Mouse (Mus musculus) cerebellum, adult 8-10 months (tissue): ENCODE measurements around the gene Ccdc152.

ENCODE experiments used
- DNase-seq: peaks from one replicate; pipeline ENCODE4 v3.0.0; 2022

Ccdc152 gene

DNA sequence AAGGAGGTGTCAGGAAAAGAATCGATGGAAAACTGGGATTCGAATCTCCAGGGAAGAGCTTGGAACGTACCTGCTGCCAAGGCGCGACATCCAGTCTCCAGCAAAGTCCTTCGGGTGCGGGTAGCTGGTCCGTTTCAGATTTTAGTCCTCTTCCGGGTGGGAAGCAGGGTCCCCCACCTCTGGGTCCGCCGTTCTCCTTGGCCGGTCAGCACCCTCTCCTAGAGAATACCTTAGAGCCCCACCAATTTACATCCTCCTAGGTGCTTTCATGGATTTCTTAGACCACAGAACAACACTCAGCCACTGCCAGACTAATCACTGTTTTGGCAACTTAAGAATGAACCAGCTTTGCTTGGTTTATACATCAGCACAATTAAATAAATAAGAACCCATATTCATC is at the start of gene Ccdc152:
Gene Ccdc152, minus strand, starts transcription at position 101 of the 400 bp plus-strand sequence.
- no peak for DNase-seq

DNA sequence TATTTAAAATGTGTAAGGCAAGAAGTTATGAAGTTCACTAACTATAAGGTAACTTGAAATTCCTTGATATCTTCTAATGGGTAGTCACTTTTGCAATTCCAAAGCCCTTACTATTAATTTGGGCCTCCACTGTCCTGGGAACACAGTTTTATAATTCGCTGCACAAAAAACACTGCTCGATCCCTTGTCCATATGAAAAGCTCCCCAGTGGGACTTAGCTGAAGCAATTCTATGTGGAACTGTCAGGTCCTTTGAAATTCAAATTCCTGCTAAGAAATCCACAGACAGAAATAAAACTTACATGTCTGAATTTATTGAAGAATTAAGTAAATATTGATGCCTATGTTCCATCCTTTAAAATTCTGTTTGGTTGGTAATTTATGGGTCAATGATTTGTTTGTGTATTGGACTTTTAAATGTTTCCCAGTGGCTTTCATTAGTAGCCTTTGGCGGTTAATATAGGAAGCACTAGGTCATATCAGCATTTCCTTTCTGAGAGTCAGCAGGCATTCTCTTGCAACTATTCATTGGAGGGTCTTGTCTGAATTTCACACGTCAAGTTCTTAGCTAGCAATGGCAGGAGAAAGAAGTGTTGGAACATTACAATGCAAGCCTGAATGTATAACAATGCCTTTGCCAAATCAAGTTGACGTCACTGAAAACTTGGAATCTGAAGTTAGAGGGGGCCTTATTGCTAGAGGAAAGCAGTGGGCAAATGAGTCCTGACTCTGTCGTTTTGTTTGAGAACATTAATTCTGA is 46.2 kb upstream of the Ccdc152 start:
- no peak for DNase-seq

DNA sequence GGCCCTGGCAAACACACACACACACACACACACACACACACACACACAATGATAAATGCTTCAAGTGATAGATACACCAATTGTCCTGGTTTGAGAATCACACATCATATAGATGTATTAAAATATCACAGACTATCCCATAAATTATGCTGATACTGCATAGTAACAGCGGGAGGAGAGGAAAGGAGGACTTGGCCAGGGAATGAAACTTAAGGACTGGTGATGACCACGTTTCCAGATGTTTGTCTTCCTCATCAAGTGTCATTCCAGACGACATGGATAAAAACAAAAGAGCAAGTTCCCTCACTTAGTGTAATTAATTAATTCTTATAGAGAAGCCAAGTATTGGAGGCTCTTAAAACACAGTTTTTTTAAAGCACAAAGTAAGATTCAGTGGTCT is 43.4 kb upstream of the Ccdc152 start:
- no peak for DNase-seq

DNA sequence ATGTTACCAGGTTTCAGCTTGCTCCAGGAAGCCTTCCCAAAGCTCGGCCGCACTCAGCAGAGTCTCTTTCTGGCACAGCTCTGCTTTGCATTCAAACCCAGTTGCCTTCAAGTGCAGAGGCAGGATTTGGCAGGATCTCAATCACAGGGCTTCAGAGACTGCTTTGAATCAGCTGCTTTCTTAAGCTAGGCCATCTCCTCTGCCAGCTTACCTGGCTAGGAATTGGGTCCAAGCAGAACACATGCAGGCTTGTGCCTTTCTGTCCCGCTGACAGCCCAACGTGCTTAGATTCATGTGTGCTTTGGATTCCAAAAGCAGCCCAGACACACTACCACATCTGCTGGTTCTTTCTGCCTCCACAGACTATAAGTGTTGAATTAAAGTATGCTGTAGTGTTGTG is 41.2 kb upstream of the Ccdc152 start:
- no peak for DNase-seq

DNA sequence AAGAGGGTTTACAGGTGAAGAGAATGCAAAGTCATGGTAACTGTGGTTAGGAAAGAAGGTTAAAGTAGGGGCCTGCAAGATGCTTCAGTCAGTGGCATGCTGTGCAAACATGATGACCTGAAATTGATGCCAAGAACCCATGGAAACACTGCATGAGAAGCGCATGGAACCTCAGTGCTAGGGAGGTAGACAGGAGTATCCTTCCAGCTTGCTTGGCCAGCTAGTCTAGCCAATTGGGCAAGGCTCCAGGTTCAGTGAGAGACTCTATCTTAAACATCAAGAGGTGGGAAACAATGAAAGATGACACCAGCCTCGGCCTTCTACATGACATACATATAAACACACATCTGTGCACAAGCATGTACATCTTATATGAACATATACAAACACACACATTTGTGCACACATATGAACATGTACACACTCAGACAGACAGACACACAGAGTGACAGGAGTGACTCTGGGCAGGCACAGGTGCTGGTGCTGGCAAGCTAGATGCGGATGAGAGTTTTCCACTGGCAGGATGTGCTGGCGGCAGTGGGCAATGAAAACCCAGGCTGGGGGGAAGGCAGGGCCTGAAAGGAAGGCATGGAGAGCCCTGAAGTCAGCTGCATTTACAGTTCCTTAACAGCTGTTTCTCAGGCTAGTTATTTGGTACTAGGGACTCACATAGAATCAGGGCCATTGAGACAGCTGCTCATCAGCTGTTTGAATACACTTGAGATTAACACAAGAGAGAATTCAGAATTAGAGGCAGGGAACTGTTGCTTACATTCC is 38.7 kb upstream of the Ccdc152 start:
- DNase-seq, result no peak

DNA sequence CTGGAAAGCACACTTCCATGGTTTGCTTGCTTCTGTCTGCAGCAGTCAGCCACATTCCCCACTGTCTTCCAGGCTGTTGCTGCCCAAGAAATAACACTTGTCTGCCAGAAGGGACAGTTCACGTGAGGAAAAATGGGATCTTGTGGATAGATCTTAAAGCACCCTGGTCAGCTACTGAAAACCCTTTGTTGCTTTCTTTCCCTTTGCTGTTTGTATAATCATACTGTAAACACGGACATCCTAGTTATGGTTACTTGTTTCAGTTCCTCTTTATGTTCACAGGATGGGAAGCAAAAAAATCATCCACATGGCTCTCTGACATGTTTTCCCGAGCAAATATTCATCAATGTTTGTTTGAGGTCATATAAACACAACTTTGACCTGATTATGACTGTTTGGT is 36.5 kb upstream of the Ccdc152 start:
- DNase-seq, result no peak

DNA sequence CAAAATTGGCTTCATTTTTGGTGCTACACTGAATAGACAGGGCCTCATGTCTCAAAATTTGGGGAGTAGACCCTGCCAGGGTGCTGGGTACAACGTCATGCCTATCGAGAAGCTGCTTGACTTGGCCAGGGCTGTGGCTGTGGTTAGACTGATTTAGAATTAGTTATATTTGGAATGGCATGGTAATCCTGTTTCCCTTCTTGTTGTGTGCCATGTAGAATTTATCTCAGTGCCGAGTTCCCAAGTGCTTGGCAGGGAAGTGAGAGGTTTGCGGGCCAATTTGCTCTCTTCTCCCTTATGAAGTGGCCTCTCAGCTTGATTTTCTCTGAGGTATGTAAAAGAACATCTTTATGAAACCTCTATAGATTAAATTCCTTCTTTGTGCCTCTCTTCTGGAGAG is 29.2 kb upstream of the Ccdc152 start:
- DNase-seq, result no peak

DNA sequence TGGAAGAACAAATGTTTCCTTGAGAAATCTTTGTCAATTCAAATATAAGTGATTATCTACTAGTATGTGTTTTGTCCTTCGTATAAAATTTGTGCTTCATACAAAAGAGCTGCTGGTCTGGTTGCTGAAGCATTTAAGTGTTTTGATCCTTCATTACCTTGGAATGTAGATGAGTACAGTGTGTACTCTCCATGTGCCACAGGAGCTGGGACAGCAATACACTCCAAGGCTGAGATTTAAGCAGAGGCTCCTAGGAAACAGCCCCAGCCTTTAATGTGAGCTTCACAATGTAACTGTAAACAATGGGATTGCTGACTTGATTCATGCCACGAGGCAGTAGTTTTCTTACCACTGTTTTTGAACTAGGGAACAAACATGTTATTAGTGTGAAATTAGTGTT is 28.5 kb upstream of the Ccdc152 start:
- no peak for DNase-seq

DNA sequence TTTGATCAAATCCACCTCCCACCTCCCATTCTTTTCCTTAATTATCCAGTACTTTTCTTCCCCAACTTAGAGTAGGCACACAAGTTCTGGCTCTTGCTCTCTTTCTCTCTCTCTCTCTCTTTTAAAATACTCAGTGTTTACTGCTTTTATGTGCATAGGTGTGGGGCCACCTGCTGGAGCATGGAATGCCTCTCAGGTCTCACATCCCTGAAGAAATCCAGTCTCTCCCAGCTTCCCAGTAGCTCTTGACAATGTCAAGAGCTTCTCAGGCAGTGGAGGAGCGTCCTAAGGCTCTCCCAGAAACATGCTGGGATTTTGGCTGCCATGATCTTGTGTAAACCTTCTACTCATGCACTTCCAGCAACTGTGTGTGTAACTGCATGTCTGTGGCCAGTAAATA is 27.0 kb upstream of the Ccdc152 start:
- no peak for DNase-seq

DNA sequence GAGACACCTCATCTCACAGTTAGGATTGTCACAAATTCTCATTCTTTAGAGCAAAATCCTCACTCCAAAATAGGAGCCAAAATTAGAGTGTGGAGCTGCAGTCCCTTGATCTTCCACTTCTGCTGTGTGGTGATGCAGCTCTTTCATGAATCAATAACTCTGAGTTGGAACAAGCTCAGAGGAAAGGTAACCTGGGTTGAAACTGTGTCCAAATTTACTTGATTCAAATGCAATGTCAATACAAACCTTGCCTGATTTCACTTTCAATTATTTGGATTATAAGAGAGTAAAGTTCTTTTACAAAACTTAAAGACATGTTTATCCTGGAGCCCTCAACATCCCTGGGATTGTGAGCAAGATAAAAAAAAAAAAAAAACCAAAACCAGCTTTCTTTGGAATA is 19.7 kb upstream of the Ccdc152 start:
- no peak for DNase-seq

DNA sequence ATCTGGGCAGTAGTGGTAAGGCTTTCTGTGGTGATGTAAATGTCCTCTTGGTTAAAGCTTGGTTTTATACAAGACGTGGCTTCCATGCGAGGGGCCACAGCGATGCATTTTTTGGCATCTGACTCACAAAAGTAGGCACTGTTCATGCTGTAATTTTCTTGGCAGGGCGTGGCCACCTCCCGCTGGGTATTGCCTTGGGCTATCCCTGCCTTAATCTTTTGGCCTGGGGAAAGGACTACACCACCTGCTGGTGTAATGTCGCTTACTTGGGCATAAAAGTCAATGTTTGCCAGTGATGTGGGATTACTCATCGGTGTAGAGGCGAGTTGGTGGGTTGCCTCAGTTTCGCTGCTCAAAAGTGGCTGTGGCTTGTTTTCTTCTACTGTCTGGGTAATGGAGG is 16.6 kb upstream of the Ccdc152 start:
- DNase-seq, result no peak

DNA sequence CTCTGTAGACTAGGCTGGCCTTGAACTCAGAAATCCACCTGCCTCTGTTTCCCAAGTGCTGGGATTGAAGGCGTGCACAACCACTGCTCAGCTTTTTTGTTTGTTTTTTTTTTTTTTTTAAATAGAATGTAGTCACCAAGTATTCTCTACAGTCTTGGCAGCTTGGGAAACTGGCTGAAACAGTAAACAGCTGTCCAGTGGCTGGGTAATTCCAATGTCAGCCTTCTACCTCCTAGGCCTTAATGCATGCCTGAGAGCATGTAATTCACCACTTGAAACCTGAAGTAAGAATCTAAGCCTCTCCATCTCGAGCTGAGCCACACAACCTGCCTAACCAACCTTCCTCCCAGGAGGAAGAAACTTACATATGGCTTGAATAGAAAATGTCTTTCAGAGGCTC is 13.3 kb upstream of the Ccdc152 start:
- DNase-seq, result no peak

DNA sequence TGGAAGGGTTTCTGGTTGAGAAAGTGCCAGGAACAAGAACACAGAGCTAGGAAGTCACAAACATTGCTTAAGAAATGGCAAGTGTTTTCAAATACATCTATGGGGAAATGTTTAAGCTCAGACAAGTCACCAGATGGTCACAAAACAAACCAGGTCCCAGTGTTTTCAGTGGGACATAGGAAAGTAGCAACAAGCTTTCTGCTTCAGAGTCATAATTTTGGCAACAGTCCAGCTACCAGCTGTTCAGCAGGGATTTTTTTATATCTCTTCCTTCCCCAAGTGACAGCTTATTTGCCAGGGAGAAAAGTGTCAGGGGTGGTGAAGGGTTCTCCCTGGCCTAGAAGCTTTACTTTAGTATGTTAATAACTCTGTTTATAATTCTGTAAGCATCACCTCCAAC is 9.6 kb upstream of the Ccdc152 start:
- DNase-seq, result no peak

DNA sequence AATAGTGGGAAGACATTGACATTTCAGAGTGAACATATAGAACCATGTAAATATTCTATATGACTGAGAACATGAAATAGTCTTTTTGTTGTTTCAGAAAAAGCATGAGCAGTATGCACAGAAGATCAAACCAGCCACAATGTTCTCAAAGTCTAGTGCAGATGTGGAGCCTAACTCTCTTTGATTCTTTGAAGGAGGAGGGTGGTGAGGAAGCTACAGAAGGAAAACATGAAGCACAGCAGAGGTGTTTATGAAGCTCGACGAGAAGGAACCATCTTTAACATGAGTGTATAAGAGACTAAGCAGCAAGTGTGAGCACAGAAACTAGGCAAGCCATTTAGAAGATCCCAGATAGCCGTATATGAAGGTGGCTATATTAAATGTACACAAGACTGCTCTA is 6.5 kb upstream of the Ccdc152 start:
- no peak for DNase-seq

DNA sequence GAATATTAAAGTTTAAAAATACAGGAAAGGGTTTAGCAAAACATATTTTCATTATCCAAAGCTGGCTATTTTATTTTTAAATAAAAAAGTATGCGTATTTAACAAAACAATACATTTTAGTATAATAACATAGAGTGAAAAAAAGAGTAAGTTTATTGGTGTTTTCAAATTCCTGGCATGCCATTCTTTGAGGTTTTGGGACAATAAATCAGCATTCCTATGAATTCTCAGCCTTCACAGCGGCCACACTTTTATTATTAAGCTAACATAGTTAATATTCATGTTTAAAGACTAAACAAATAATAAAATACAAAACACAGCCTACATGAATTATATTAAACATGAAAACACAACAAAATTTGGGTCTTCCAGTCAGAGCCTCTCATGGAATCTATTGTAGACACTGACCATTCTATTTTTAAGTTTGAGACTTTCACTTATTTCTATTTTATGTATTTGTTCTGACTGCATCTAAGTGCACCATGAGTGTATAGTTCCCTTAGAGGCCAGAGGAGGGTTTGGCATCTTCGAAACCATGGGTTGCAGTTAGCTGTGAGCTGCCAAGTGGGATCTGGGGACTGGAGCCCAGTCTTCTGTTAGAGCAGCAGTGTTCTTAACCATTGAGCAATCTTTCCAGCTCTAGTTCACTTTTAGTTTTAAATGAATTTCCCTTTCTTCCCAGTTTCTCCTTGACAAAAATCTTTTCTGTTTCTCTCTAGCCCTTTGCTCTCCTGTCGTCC is 2.8 kb downstream of the Ccdc152 start:
- DNase-seq, result no peak

DNA sequence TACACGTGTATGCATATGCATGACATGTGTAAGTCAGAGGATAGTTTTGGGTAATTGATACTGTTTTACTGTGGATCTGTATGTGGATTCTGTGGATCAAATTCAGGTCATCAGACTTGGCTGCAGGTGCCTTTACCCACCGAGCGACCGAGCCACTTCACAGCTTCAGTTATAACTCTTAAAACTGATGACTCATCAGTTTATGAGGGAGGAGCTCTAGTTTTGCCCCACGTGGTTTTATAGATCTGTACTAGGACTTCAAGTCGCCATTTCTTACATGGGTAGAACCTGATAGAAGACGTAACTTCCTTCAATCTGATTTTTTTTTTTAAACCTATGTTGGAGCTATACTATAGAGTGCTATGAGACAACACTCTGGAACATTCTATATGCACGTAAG is 5.7 kb downstream of the Ccdc152 start:
- DNase-seq, result no peak

DNA sequence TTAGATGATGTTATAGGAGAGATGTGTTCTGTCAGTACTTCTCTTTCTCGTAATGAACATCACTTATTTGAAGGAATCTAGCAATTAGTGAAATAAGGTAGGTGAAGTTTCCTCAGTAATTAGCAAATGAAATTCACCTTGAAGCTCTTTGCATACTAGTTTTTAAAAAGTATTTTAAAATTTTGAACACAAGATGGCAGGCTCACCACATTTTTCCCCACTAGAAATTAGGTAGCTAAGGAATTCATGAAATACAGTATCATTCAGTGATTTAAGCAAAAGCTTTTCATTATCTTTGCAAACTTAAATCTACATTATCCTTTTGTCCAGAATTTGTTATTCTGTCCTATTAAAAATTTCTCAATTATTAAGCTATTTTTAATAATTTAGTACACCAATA is 7.3 kb downstream of the Ccdc152 start:
- DNase-seq, result no peak

DNA sequence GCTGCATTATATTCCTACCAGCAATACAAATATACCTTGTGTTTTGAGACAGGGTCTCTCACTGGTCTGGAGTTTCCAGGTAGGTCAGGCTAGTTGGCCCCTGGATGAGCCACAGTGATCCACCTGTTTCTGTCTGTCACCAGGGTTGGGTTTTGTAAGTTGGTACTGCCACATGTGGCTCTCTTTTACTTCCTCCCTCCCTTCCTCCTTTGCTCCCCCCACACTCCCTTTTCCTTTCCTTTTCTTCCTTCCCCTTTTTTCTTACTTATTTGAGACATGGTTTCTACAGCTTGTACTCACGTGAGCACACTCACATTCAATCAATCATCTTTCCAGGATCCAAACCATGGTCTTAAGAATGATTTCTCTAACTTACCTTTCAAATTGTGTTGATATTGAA is 9.8 kb downstream of the Ccdc152 start:
- no peak for DNase-seq

DNA sequence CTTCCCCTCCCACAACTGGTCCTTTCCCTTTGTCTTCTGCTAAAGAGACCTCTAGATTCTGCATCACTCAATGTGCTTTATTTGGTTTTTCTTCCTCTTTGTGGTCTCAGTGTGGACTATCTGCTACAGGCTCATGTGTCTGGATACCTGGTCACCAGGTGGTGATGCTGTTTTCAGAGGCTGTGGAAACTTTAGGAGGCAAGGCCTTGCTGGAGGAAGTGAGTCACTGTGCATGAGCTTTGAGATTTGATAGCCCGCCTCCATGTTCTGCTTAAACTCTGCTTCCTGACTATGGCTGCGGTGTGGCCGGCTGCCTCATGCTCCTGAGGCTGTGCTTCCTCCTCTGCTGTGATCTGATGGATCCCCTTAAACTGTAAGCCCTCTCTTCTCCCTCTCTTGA is 12.9 kb downstream of the Ccdc152 start:
- DNase-seq, result no peak

DNA sequence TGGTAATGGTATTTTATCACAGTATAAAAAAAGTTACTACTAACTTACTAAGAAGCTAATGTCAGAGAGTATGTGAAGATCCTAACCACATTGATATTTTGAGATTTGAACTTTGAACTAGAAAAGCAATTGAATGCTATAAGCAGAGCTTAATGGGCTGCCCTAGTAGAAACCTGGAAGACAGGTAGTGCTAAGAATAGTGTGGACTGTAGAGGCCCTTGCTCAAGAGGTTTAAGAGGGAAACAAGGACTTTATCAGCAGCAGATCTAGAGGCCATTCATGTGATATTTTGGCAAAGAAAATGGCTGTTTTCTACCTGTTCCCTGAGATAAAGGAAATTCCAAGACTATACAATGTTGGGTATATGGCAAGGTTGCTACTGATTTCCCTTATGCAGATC is 17.3 kb downstream of the Ccdc152 start:
- no peak for DNase-seq

DNA sequence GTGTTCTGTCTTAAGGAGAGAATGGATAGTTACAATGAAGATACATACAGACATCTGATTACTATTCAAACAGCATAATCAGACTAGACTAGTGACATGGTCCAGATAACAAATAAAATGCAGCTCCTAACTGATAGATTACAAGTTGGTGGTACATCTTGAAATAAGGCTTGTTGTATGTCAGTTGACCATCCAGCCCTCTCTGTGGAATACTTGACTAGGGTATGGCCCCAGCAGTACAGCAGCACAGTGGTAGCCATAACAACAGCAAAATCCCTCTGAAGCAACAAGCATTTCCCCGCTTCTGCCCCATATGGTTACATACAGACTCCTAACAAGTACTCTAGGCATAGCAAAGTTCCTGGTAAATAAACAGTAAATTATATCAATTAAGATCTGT is 21.6 kb downstream of the Ccdc152 start:
- no peak for DNase-seq

DNA sequence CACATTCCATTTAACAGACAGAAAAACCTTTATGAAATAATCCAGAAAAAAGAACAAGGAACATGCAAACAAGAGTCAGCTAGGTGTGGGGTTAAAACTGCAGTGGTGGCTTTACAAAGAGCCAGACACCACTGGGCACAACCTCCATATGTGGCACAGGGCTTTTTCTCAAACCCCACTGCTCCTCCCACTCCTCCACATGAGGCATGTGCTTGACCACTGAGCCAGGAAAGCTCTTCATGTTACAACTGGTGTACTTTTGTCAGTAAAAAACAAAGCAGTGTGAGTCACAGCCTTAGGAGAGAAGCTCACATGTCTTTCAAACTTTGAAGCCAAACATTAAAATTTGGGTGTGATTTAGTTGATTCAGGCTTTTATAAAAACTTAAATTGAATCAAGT is 22.1 kb downstream of the Ccdc152 start:
- DNase-seq, result no peak

DNA sequence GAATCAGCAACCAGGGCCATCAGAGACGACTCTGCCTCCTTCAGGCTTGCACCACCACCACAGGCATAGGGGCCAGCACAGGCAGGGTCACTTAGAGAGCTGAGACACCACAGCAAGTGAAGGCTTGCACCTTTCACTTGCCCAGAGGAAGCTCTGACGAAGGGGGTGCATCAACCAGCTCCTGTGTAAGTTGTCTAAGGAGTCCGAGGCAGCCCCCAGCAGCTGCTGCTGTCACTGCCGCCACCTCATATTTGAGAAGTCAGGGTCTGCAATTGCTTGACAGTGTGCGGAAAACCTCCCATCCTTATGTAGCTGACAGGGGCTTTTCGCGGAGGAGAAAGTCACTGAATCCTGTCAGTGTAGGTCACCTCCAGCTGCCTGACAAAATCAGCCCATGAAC is 24.1 kb downstream of the Ccdc152 start:
- no peak for DNase-seq

DNA sequence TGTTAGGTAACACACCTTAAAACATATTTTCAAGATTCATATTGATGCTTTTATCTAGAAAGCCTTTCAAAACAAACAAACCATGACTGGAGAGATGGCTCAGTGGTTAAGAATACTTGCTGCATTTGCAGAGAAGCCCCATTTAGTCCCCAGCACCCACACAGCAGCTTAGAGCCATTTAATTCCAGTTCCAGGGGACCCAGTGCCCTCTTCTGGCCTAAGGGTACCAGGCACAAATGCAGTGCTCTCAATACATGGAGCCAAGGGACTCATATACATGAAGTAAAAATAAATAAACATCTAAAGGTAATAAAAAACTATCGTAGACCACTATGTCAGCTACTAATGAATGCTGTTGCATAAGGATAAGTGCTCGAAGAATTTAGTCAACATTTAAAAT is 25.9 kb downstream of the Ccdc152 start:
- DNase-seq, result no peak
